Mouse (Mus musculus) erythroid progenitor cell, adult 5-6 weeks (primary cell): Measurements from ENCODE around the gene Myh7. TPM values are rescaled to one million over a fixed set of nuclear protein-coding genes. Genes with fewer than 3 reads are reported as not detected.
"Not testable (repeated sequence)": the region's sequence is repeated elsewhere in the genome, so short reads cannot be mapped to it uniquely, and the experiment has no call there.

Source experiments
- ATAC-seq: replicated peaks from 2 replicates; pipeline ENCODE4 v1.8.0; 2016; ENCODE audit warnings: moderate number of reproducible peaks, mild to moderate bottlenecking, moderate TSS enrichment, inconsistent platforms; ENCODE audit not compliant: poor library complexity, low FRiP score, severe bottlenecking
- total RNA-seq, 2 experiments: library from RNA; stranded (forward) in 1 of 2; stranded (reverse) in 1 of 2; fragments of 150-400 nt in 1 of 2; fragments of 186-747, 209-891 nt in 1 of 2; gene quantifications; 2 replicates each; pipeline versions ENCODE4 v1.2.3 to v1.2.4; 2015 to 2017; ENCODE audit warnings: low replicate concordance in 2 of 2

Gene Myh7
- total RNA-seq, 2 experiments from 2014 or later = not detected

GRCm38 (mm10) chr14:54950493-54950892, 43.9 kb downstream of the Myh7 start:
- ATAC-seq = no peak

GRCm38 (mm10) chr14:54948781-54949180, 45.6 kb downstream of the Myh7 start:
- no peak for ATAC-seq

GRCm38 (mm10) chr14:54947008-54947407, 47.4 kb downstream of the Myh7 start:
- ATAC-seq = not testable (repeated sequence)

- ATAC-seq = no peak
Observed at GRCm38 (mm10) chr14:54945975-54946704, 48.3 kb downstream of the Myh7 start.

- ATAC-seq = no peak
Observed at GRCm38 (mm10) chr14:54944939-54945338, 49.5 kb downstream of the Myh7 start.

DNA sequence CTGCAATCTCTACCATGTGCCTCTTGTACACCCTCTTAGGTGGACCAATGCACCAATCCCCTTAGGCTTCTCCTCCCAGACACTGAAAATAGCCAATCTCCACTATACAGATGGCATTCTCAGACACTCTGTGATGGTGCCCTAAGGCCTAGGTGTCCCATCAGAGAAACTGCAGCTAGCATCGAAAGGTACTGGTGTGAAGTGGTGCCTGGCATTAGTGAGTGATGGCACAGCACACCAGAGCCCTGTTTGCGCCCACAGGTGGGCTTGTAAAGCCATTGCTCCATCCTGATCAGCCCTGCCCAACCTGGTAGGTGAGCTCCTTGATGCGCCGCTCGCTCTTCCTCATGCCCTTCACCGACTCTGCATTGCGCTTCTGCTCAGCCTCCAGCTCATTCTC, 50.5 kb downstream of the Myh7 start:
- ATAC-seq = no peak

GRCm38 (mm10) chr14:54942479-54942878, 51.9 kb downstream of the Myh7 start:
- no peak for ATAC-seq

DNA sequence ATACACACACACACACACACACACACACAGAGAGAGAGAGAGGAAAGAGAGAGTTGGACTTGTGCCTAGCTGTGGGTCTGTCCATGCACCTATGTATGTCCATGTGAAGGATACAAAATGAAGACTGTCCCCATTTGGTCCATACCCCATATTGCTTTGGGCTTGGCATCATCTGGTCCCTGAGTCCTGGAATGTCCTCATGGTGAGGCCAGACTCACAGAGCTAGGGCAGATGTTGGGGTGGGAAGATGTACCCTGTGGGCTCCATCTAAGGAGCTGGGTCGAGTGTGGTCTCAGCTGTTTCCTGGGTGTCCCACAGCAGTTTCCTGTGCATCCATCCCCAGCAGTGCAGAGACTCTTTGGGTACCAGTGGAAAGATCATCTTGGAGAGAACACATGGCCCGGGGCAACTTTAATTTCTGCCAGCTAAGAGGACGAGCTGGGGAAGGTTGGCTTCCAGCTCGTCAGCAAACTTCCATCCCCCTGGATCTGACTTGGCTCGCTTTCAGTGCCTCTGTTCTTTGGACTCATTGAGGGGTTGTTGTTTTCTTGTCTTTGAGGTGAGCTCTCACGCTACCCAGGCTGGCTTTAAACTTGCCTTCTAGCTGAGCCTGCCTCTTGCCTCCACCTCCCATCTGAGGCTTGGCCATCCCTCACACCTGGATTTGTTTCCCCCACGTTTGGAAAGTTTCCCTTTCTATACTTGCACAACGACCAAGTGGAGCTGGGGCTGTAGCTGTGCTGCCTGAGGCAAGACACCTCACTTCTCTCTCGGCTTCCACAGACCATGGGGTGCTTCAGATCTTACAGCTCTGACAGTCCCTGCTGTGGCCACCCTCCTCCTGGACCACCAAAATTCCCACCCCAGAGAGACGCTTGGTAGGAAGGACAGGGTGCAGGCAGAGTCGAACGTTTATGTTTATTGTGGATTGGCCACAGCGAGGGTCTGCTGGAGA, 53.1 kb downstream of the Myh7 start:
- no peak for ATAC-seq

GRCm38 (mm10) chr14:54940176-54940530, 54.3 kb downstream of the Myh7 start:
- ATAC-seq = no peak

- no peak for ATAC-seq
Observed at GRCm38 (mm10) chr14:54939434-54940175, 54.8 kb downstream of the Myh7 start.

DNA sequence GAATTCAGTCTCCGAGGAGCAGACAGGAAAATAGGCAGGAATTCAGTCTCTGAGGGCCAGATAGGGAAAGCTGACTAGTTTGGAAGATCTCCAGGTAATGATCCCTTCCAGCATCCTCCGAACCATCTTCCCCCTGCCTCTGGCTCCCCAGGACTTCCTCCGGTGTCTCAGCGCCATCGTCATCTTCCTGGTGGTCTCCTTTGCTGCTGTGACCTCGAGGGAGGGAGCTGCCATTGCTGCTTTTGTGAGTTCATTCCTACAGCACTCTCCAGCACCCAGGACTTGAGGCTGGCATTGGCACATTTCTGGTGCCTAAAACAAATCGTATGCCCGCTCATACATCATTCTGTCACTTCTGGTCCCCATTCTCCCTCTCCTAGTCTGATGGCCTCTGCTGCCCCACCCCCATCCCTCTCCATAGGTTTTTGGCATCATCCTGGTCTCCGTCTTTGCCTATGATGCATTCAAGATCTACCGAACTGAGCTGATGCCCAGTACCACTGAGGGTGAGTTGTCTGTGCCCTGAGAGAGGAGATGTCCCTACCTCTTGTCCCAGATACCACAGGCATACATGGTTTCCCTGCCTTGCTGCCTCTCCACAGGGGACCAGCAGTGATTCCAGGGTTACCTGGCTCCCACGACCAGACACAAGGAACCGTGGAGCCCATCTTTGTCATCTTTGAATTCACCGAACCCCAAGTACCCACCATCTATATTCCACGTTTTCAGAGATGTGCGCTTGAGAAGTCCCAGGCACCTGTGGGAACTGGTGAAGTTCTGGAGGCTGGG, 55.8 kb downstream of the Myh7 start:
- no peak for ATAC-seq

DNA sequence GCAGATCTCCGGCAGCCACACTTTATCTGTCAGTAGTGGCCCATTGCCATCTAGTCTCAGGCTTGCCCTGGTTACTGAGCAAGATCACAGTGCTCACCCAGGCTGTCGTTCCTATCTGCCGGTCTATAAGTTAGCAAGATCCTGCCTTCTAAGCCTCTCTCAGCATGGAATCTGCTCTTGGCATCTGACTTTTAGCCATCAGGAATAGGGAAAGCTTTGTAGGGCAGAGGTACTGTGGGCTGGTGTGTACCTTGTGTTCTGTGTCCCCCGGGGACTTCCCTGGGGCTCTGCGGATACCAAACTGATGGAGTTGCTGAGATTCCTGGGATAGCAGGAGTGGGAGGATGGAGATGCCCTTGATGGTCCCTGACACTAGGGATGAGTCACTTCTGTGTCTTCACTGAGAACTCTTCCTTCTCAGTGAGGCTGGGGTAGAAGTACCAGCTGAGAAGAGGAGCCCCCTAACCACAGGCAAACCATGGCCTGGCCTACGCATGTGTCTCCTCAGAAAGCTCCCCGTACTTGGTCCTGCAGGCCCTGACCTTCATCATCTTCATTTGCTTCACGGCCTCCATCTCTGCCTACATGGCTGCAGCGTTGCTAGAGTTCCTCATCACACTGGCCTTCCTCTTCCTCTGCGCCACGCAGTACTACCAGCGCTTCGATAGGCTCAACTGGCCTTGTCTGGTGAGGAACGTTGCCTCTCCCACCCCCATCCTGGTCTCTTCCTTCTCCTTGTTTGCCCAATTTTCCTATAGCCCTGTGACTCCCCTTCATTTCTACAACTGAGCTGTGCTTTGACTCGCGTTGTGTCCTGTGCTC, 56.9 kb downstream of the Myh7 start:
- no peak for ATAC-seq

DNA sequence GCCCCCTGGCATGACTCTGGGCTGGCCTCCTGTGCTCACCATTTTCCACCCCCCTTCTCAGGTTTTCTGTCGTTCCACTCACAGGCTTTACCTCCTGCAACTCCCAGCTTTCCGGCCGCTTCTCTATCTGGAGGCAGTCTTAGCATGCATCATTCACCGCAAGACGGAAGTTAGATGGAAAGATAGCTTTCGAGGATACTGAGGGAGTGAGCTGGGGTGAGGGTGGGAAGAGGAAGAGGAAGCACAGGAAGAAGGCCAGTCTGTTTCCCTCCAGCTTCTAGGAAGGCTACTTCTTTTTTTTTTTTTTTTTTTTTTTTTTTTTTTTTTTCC, 57.6 kb downstream of the Myh7 start:
- ATAC-seq = no peak

GRCm38 (mm10) chr14:54935904-54936830, 58.3 kb downstream of the Myh7 start, which contains the start of gene Cmtm5:
Cmtm5 (plus strand) TSS chr14:54936261.
- no peak for ATAC-seq

GRCm38 (mm10) chr14:54932645-54933150, 61.7 kb downstream of the Myh7 start, which contains the start of gene Il25:
Il25 (plus strand) TSS chr14:54932695.
- ATAC-seq = no peak

GRCm38 (mm10) chr14:54930431-54930830, 64.0 kb downstream of the Myh7 start:
- ATAC-seq = no peak

GRCm38 (mm10) chr14:54929801-54930200, 64.6 kb downstream of the Myh7 start:
- no peak for ATAC-seq
